Mouse (Mus musculus) inflammation-experienced regulatory T-cells, adult 6 months (primary cell): ENCODE measurements around the gene Pigr. TPM values are rescaled to one million over a fixed set of nuclear protein-coding genes. Genes with fewer than 3 reads are reported as not detected.

Experiments
- ATAC-seq: one replicate; pipeline ENCODE4 v1.8.0; 2017
- polyA plus RNA-seq, 3 experiments: library from polyadenylated mRNA; unstranded; fragments of 100-300 nt; shearing (Covaris generic); gene quantifications; one replicate each; pipeline ENCODE4 v1.2.1; 2017

Gene Pigr
- polyA plus RNA-seq, 3 experiments from 2014 or later, result 0.19 TPM; not detected in 2

- peak; percentile 67 for ATAC-seq
These were observed 51.6 kb downstream of the Pigr start for GRCm38 (mm10) chr1:130877889-130878614.

- ATAC-seq, result no peak
These were observed 53.4 kb downstream of the Pigr start for GRCm38 (mm10) chr1:130879927-130880326.

GRCm38 (mm10) chr1:130883146-130883545 is 56.7 kb downstream of the Pigr start:
- no peak for ATAC-seq

GRCm38 (mm10) chr1:130887354-130887753 is 60.9 kb downstream of the Pigr start, which contains the start of gene Il24:
Gene Il24 (minus strand): TSS chr1:130887454.
- no peak for ATAC-seq

GRCm38 (mm10) chr1:130892446-130892845 is 66.0 kb downstream of the Pigr start:
- ATAC-seq, result no peak

- ATAC-seq, result no peak
These were observed 67.0 kb downstream of the Pigr start for GRCm38 (mm10) chr1:130893329-130894040.

GRCm38 (mm10) chr1:130894468-130894867 is 68.0 kb downstream of the Pigr start:
- no peak for ATAC-seq

Other genes with a start within 250 kb of the Pigr start
- not detected for gene Zp3r, start 197.1 kb upstream of the Pigr start, polyA plus RNA-seq
- gene C4bp, start 165.1 kb upstream of the Pigr start, polyA plus RNA-seq, result under 1 TPM in 1 of 3 experiments, not detected in 2; 0.09 TPM
- not detected for gene Gm29427, start 110.9 kb upstream of the Pigr start, polyA plus RNA-seq
- 10 to 100 TPM; 15.7 to 23.2 (median 19.5) TPM for gene Yod1, start 109.4 kb upstream of the Pigr start, polyA plus RNA-seq
- 1 to 10 TPM in 2 of 3 experiments, under 1 TPM in 1; 0.68 to 4.3 (median 2.6) TPM for gene Pfkfb2, start 97.4 kb upstream of the Pigr start, polyA plus RNA-seq
- under 1 TPM in 1 of 3 experiments, not detected in 2; 0.36 TPM for gene AA986860, start 94.7 kb upstream of the Pigr start, polyA plus RNA-seq
- gene Fcamr, start 25.8 kb upstream of the Pigr start, polyA plus RNA-seq, result under 1 TPM in 1 of 3 experiments, not detected in 2; 0.19 TPM
- 1 to 10 TPM in 2 of 3 experiments, not detected in 1; 2.2 to 2.7 TPM for gene Fcmr, start 39.0 kb downstream of the Pigr start, polyA plus RNA-seq
- not detected for gene Il24, start 60.8 kb downstream of the Pigr start, polyA plus RNA-seq
- not detected for gene Il20, start 84.8 kb downstream of the Pigr start, polyA plus RNA-seq
- gene Il19, start 113.4 kb downstream of the Pigr start, polyA plus RNA-seq, result under 1 TPM in 1 of 3 experiments, not detected in 2; 0.35 TPM
- gene Il10, start 193.2 kb downstream of the Pigr start, polyA plus RNA-seq, result 10 to 100 TPM in 1 of 3 experiments, 1 to 10 TPM in 2; 7.5 to 13.6 (median 8.0) TPM